Mouse (Mus musculus): Measurements from ENCODE around the gene Tbr1. TPM values are rescaled to one million over a fixed set of nuclear protein-coding genes. Genes with fewer than 3 reads are reported as not detected.
A peak's percentile ranks its signal among the peaks of the same experiment; 100 is the strongest.

Tbr1 gene
- polyA plus RNA-seq, 1 experiment from 2014 or later: 60.8 TPM

DNA sequence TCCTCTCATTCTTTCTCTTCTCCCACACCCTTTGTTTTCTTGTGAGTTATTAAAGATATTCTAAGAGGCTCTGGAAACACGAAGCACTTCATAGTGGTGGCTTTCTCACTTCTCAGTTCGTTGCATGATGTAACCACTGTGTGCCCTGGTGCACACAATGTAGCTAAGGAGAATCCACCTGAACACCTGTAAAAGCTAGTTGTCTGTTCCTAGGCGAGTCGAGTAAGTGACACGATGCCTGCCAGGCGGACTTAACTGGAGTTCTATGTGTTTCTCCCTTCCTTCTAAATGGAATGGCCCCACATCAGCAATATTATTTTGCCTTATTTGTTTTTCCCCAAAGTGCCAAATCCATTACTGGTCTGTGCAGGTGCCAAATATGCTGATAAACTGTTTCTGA lies 10.4 kb downstream of the Tbr1 start:
- peak overlapping the region; percentile 63 for H3K9ac ChIP-seq (replicated peaks)
- ATAC-seq (replicated peaks): no peak

DNA sequence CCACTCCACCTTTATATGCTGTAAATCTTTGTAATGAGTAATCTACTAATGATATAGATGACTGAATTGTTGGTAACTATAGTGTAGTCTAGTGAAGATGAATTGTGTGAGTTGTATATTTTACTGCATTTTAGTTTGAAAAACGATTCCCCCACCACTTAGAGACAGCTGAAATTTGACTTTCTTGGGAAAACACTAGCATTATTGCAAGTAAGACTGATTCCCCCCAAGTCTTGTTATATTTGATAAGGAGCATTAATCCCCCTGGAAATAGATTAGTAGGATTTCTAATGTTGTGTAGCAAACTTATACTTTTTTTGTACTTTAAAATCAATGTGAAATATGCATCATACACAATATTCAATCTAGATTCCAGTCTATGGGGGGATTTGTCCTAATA lies 10.8 kb downstream of the Tbr1 start:
- ATAC-seq (replicated peaks): no peak
- H3K4me2 ChIP-seq (replicated peaks): peak overlapping the region; percentile 89
- H3K36me3 ChIP-seq: no peaks in the 10 kb centered on the region
- no peak overlapping the region; the same call in 1 of the 2 replicates for H3K9ac ChIP-seq (replicated peaks)
- H3K4me3 ChIP-seq: peak overlapping the region; percentile 50
- peaks cover 30% of the 10 kb centered on the region for H3K4me1 ChIP-seq
- no peaks in the 10 kb centered on the region for H3K9me3 ChIP-seq
- peaks cover 24% of the 10 kb centered on the region for H3K27me3 ChIP-seq
- 33% methylated on average over 1 of the region's 1 CpGs for WGBS
- H3K27ac ChIP-seq (replicated peaks): no peak overlapping the region; the same call in 1 of the 2 replicates

More for the DNA sequence above, 10.4 kb downstream of the Tbr1 start:
- Histone ChIP-seq H3K27me3 (peaks cover 25% of the 10 kb centered on the region), H3K4me1 (peaks cover 30% of the 10 kb centered on the region), H3K36me3 (no peaks in the 10 kb centered on the region), H3K27ac (replicated peaks) (peak overlapping the region; percentile 80), H3K4me3 (peak overlapping the region; percentile 50), H3K9me3 (no peaks in the 10 kb centered on the region), H3K4me2 (replicated peaks) (peak overlapping the region; percentile 89)
- WGBS: 22% methylated on average over 6 of the region's 6 CpGs

DNA sequence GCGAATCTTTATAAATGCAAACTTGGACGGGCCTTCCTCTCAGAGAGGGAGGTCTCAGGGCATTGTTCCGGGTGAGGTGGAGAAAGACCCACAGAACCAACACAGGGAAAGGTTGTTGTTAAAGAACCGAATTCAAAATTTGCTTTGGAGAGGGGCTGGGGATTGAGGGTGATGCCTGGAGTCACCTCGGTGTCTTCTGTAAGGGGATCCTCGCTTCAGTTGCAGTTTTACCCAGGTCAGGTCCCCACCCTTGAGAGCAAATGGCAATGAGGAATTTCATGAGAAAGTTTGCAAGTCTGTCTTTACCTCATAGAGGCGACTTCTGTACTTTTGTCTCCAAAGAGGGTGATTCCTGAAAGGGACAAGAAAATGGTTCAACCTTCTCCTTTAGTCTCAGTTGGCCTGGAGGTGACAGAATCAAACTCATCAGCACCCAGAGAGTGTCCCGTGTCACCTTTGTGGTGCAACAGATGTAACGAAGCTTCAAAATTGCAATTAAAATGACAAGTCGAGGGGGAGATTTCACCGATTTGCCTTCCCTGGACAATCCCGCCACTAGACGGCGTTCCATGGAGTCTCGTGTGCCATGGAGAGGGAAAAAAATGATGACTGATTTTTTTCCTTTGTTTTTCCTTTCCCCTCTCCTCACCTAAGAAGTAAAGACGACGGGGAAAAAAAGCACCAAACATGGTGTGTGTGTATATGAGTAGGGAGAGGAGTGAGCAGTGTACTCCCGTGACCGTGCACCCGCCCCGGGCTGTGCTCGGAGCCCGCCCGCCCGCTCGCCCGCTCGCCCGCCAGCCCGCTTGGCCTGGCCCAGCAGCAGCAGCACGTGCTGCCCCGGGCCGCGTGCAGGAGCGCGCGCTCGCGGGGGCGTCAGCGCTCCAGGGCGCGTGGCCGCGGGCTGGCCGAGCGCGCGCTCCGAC lies 12.1 kb downstream of the Tbr1 start:
- WGBS: 4% methylated on average over 33 of the region's 50 CpGs
- H3K9ac ChIP-seq (replicated peaks): peak overlapping the region; percentile 65
- H3K36me3 ChIP-seq: no peaks in the 10 kb centered on the region
- H3K27me3 ChIP-seq: peaks cover 16% of the 10 kb centered on the region
- no peaks in the 10 kb centered on the region for H3K9me3 ChIP-seq
- peaks cover 30% of the 10 kb centered on the region for H3K4me1 ChIP-seq
- H3K4me3 ChIP-seq: peak overlapping the region; percentile 50
- ATAC-seq (replicated peaks): peak; percentile 87
- H3K27ac ChIP-seq (replicated peaks): peak overlapping the region; percentile 92
- H3K4me2 ChIP-seq (replicated peaks): peak overlapping the region; percentile 89

DNA sequence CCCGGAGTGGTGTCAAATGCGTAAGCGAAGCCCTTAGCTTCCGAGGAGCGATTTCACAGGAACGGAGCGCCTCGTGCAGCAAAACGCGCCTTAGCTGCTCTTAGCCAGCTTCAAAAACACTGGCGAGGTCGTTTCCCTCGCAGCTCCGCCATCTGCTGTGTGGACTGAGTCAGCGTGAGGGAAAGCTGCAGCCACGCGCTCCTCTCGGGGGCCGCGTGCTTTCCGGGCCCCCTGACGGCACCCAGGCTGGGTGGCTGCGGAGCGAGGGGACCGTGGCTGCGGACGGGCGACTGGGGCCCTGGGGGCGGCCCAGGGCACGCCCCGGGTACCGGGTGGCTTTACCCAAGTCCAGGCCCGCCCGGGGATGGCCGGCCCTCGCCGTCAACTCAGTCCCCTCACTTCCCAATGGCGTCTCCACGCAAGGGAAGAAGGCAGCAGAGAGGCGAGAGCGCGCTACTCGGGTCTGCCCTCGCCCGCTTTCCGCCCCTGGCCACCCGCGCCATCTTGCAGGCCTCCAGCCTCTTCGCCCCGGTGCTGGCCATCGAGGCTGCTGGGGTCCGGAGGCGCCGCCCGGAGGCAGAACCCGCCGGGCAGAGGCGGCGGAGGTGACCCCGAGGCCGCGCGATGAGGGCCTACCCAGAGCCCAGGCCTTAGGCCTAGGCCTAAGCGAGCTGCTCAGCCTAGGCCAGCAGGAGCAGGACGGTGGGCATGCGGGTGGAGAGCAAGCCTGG lies 13.0 kb downstream of the Tbr1 start:
- Histone ChIP-seq H3K4me2 (replicated peaks) (peak overlapping the region; percentile 89), H3K4me3 (peak overlapping the region; percentile 50), H3K9me3 (no peaks in the 10 kb centered on the region), H3K9ac (replicated peaks) (peak overlapping the region; percentile 65), H3K27ac (replicated peaks) (peak overlapping the region; percentile 92), H3K36me3 (no peaks in the 10 kb centered on the region), H3K27me3 (peaks cover 8% of the 10 kb centered on the region; the same call in 1 of the 2 replicates), H3K4me1 (peaks cover 30% of the 10 kb centered on the region)
- ATAC-seq (replicated peaks): peak; percentile 75
- WGBS: 7% methylated on average over 63 of the region's 66 CpGs

DNA sequence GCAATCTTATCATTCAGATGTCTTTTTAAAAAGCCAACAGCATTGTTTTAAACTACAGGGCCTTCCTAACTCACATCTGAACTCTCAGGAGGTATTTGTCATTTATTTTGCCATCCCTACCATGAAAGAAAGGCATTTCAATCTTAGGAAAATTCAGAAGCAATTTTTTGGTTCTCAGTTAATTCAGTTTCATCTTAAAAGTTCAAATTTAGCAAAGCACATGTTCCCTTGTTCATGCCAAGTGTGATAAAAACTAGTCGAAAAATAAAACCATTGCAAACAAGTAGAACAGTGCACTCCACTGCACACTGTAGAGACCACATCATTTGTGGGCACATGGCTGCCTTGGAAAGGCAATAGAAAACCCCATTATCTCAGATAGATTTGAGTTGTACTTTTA lies 15.5 kb downstream of the Tbr1 start:
- Histone ChIP-seq H3K27ac (replicated peaks) (no peak overlapping the region), H3K4me2 (replicated peaks) (no peak overlapping the region), H3K27me3 (peaks cover 8% of the 10 kb centered on the region; the same call in 1 of the 2 replicates), H3K4me1 (peaks cover 15% of the 10 kb centered on the region), H3K9me3 (no peaks in the 10 kb centered on the region), H3K9ac (replicated peaks) (no peak overlapping the region), H3K36me3 (no peaks in the 10 kb centered on the region), H3K4me3 (no peak overlapping the region)
- WGBS: 78% methylated on average over 1 of the region's 1 CpGs
- ATAC-seq (replicated peaks): no peak

DNA sequence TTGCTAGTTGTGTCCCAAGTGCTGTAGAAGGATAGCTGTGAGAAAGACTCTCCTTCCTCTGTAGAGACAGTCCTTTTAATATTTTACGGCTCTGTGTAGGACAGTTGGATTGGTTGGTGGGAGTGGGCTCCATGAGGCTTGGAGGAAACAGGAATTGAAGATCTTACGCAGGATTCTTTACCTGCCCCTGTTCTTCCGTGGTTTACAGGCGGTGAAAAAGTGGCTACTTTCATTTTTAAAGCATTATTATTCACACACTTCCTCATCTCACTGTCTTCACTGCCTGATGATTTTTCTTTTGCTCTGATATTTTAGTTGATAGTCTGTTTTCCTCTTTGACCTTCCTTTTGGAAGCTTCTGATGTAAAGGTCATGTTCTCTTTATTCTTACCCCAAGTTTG lies 17.5 kb downstream of the Tbr1 start:
- H3K4me2 ChIP-seq (replicated peaks): no peak overlapping the region
- peaks cover 8% of the 10 kb centered on the region for H3K4me1 ChIP-seq
- H3K4me3 ChIP-seq: no peak overlapping the region
- 64% methylated on average over 4 of the region's 4 CpGs for WGBS
- no peaks in the 10 kb centered on the region for H3K36me3 ChIP-seq
- no peaks in the 10 kb centered on the region for H3K9me3 ChIP-seq
- no peak for ATAC-seq (replicated peaks)
- H3K27ac ChIP-seq (replicated peaks): no peak overlapping the region
- H3K9ac ChIP-seq (replicated peaks): no peak overlapping the region
- H3K27me3 ChIP-seq: no peaks in the 10 kb centered on the region

DNA sequence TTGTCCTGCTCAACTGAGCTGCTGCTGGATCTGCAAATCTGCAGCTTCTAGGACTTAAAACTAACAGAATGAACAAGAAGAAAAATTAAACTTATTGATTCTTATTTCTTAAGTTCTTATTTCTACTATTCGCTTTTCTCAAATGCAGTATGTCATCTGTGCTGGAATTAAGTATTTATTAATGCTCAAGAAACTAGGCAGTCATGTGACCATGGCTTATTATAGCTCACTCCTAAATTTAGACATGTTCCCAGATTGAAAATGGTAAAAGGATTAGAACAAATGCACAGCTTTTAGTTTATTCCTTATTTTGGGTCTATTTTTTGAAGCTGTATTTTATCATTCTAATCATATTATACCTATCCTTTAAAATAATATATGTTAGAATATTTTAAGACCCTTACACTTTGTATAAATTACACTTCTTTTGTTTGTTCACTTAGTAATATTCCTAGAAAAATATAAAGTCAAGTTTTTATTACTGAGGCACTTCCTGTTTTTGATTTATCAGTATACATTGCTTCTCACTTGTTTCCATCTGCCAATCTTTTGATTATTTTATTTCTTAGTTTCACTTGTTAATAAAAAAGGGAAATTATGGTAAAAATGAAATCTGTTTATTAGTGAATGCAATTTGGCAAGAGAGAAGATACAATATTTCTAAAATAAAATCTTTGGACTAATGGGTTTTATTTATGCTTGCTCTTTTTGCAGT lies 20.9 kb downstream of the Tbr1 start:
- H3K4me3 ChIP-seq: no peak overlapping the region
- no peak for ATAC-seq (replicated peaks)
- no peak overlapping the region for H3K27ac ChIP-seq (replicated peaks)
- H3K9ac ChIP-seq (replicated peaks): no peak overlapping the region
- no peaks in the 10 kb centered on the region for H3K27me3 ChIP-seq
- no peaks in the 10 kb centered on the region for H3K36me3 ChIP-seq
- H3K4me2 ChIP-seq (replicated peaks): no peak overlapping the region
- no peaks in the 10 kb centered on the region; the same call in 1 of the 2 replicates for H3K4me1 ChIP-seq
- 89% methylated on average over 1 of the region's 1 CpGs for WGBS
- H3K9me3 ChIP-seq: no peaks in the 10 kb centered on the region

DNA sequence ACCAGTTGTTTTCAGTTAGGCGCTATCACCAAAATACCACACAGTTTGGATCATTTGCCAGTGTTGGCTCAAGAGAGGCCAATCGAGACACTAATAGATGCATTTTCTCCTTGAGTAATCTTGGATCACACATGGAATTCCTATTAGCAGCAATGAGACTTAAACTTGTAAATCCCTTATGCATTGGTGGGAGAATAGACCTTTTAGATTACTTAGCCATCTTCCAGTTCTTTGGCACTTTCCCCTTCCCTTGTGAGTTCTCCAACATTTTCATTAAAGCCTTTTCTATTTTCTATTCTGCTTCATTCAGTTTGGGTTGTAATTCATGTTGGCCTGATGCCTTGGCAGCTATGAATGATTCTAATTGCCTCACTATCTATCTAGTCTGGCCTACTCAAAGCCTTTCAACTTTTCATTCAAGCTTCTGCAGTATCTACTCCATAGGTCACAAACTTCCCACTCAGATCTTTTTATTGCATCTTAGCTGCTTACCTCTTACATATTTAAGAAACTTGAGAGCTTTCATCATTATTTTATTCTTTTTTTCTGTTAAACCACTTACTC lies 34.6 kb downstream of the Tbr1 start:
- H3K9me3 ChIP-seq: no peaks in the 10 kb centered on the region
- H3K9ac ChIP-seq (replicated peaks): no peak overlapping the region
- H3K4me3 ChIP-seq: no peak overlapping the region
- H3K4me1 ChIP-seq: no peaks in the 10 kb centered on the region
- no peak overlapping the region for H3K27ac ChIP-seq (replicated peaks)
- 49% methylated on average over 2 of the region's 2 CpGs for WGBS
- H3K27me3 ChIP-seq: no peaks in the 10 kb centered on the region
- no peaks in the 10 kb centered on the region for H3K36me3 ChIP-seq
- H3K4me2 ChIP-seq (replicated peaks): no peak overlapping the region
- peak; percentile 46 for ATAC-seq (replicated peaks)

Small RNA genes lying within 50 kb of the gene (microRNA-seq; reads per million reads assigned to microRNA genes)
- gene Gm22403: not detected

Other genes with a start within 250 kb of the Tbr1 start
- gene Tank, start 224.3 kb upstream of the Tbr1 start, polyA plus RNA-seq (2015; fragmentation: Nextera tagmentation; extraction: Ambion mirVana): 28.9 and 29.9 TPM in 2 replicates
- gene Psmd14, start 91.2 kb upstream of the Tbr1 start, polyA plus RNA-seq (2015; fragmentation: Nextera tagmentation; extraction: Ambion mirVana): 251 and 257 TPM in 2 replicates
- 8.6 and 8.9 TPM in 2 replicates for gene Slc4a10, start 243.5 kb downstream of the Tbr1 start, polyA plus RNA-seq (2015; fragmentation: Nextera tagmentation; extraction: Ambion mirVana)